Mouse (Mus musculus): ENCODE data around the gene Ap1s2. TPM values are rescaled to one million over a fixed set of nuclear protein-coding genes. Genes with fewer than 3 reads are reported as not detected.

Ap1s2 gene
- total and polyA plus RNA-seq, 3 experiments, result 9.3 to 10.1 TPM; not detected in 1

DNA sequence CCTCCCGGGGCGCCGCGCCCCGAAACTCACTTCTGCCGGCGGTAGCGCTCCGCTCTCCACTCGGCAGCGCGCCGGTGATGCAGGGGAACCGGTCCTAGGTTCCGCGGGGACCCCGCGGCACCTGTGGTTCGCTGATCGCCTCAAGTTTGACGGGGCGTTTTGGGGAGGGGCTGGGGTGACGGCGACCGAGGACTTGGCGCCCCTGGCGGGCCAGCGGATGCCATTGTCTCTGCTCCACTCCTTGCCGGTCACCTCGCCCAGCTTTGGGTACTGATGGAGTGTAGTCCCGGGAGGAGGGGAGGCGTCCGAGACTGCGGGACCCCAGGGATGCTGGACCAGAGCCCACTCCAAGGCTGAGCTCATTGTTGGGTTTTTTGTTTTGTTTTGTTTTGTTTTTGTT, 564 bp downstream of the Ap1s2 start:
- peaks cover 2% of the 10 kb centered on the region; the same call in 1 of the 2 replicates for H3K79me2 ChIP-seq (ENCODE audit: control insufficient read depth, insufficient read depth, low read length, poor library complexity)
- H3K9me3 ChIP-seq (replicated peaks; ENCODE audit: insufficient read depth, low read length), result no peaks in the 10 kb centered on the region
- no peaks in the 10 kb centered on the region for H3K27me3 ChIP-seq (ENCODE audit: control insufficient read depth in 1 of 2, insufficient read depth in 2 of 2, low read length in 2 of 2)
- no peak for TF ChIP-seq RCOR1 (IDR thresholded peaks at IDR 0.05; ENCODE audit: low read depth, low read length)
- no peak for TF ChIP-seq UBTF (IDR thresholded peaks at IDR 0.05; ENCODE audit: borderline replicate concordance, insufficient read depth, low read depth, low read length)
- TF ChIP-seq SIN3A (IDR thresholded peaks at IDR 0.05; ENCODE audit: low read length), result no peak
- TF ChIP-seq NELFE (IDR thresholded peaks at IDR 0.05; ENCODE audit: low read depth, low read length), result no peak
- 0 out of 2 replicates have a peak, but pooled peaks have one; percentile 25 for TF ChIP-seq MAZ (IDR thresholded peaks at IDR 0.05; ENCODE audit: low read depth, low read length)
- TF ChIP-seq CTCF (IDR thresholded peaks at IDR 0.05 in 2 of 3, conservative IDR thresholded peaks at IDR 0.05 in 1 of 3; ENCODE audit: control insufficient read depth in 1 of 3, insufficient read depth in 1 of 3, low read depth in 2 of 3, low read length in 3 of 3, poor library complexity in 1 of 3, severe bottlenecking in 1 of 3), result peak in 2 of 3 experiments; percentile 8 to 37; a peak in 2 of 6 replicates
- no peak for TF ChIP-seq POLR2AphosphoS2 (IDR thresholded peaks at IDR 0.05; ENCODE audit: low read length)
- peaks cover 0 to 11% of the 10 kb centered on the region in 2 experiments; a peak in 2 of 4 replicates for H3K36me3 ChIP-seq (ENCODE audit: control insufficient read depth in 1 of 2, insufficient read depth in 2 of 2, low read length in 2 of 2)
- no peak overlapping the region for H3K27ac ChIP-seq (ENCODE audit: control insufficient read depth, low read depth, low read length)
- peak overlapping the region; percentile 82 for H3K9ac ChIP-seq (ENCODE audit: control insufficient read depth, low read depth, low read length, poor library complexity, severe bottlenecking)
- DNase-seq (ENCODE audit: low read depth, low spot score), result peak; percentile 61
- H3K4me1 ChIP-seq (ENCODE audit: control insufficient read depth in 1 of 2, insufficient read depth in 2 of 2, low read length in 2 of 2), result no peaks in the 10 kb centered on the region; a peak in 2 of 4 replicates
- peak overlapping the region; percentile 84 for H3K4me3 ChIP-seq (ENCODE audit: control insufficient read depth in 1 of 2, insufficient read depth in 1 of 2, low read depth in 2 of 2, low read length in 2 of 2)

DNA sequence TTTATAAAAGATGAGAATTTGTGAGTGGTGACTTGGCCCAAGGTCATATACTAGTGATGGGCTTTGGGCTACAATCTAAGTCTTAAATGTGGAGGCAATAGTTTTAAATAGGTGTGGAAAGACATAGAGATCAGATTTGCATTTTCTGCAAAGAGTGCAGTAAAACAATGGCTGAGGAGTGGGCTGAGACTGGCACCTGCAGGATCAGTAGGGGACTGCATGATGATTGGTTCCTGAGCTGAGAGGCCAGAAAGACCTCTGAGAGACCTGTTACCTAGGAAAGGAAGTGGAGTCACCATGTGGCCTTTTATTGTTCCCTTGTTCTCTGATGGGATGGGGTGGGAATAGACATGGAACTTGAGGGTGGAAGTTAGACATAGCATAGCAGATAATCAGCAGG, 4.0 kb downstream of the Ap1s2 start:
- Histone ChIP-seq H3K4me3 (ENCODE audit: control insufficient read depth in 1 of 2, insufficient read depth in 1 of 2, low read depth in 2 of 2, low read length in 2 of 2) (no peak overlapping the region), H3K27me3 (ENCODE audit: control insufficient read depth in 1 of 2, insufficient read depth in 2 of 2, low read length in 2 of 2) (no peaks in the 10 kb centered on the region), H3K4me1 (ENCODE audit: control insufficient read depth in 1 of 2, insufficient read depth in 2 of 2, low read length in 2 of 2) (no peaks in the 10 kb centered on the region; a peak in 1 of 4 replicates), H3K9ac (ENCODE audit: control insufficient read depth, low read depth, low read length, poor library complexity, severe bottlenecking) (no peak overlapping the region), H3K36me3 (ENCODE audit: control insufficient read depth in 1 of 2, insufficient read depth in 2 of 2, low read length in 2 of 2) (peaks cover 0 to 5% of the 10 kb centered on the region in 2 experiments; a peak in 3 of 4 replicates), H3K9me3 (replicated peaks; ENCODE audit: insufficient read depth, low read length) (no peaks in the 10 kb centered on the region), H3K27ac (ENCODE audit: control insufficient read depth, low read depth, low read length) (no peak overlapping the region), H3K79me2 (ENCODE audit: control insufficient read depth, insufficient read depth, low read length, poor library complexity) (peaks cover 2% of the 10 kb centered on the region; the same call in 1 of the 2 replicates)
- TF ChIP-seq MAZ (IDR thresholded peaks at IDR 0.05; ENCODE audit: low read depth, low read length) (no peak), UBTF (IDR thresholded peaks at IDR 0.05; ENCODE audit: borderline replicate concordance, insufficient read depth, low read depth, low read length) (no peak), HCFC1 (IDR thresholded peaks at IDR 0.05; ENCODE audit: low read depth, low read length) (no peak), ZNF384 (IDR thresholded peaks at IDR 0.05; ENCODE audit: low read depth, low read length) (no peak), GATA1 (IDR thresholded peaks at IDR 0.05; ENCODE audit: low read depth, low read length) (no peak), TAL1 (IDR thresholded peaks at IDR 0.05; ENCODE audit: low read length) (no peak), GABPA (IDR thresholded peaks at IDR 0.05; ENCODE audit: low read depth, low read length) (no peak), NELFE (IDR thresholded peaks at IDR 0.05; ENCODE audit: low read depth, low read length) (no peak), ZKSCAN1 (IDR thresholded peaks at IDR 0.05; ENCODE audit: low read depth, low read length) (no peak), CTCF (IDR thresholded peaks at IDR 0.05 in 2 of 3, conservative IDR thresholded peaks at IDR 0.05 in 1 of 3; ENCODE audit: control insufficient read depth in 1 of 3, insufficient read depth in 1 of 3, low read depth in 2 of 3, low read length in 3 of 3, poor library complexity in 1 of 3, severe bottlenecking in 1 of 3) (peak; percentile 42 to 58 (median 53)), ZC3H11A (IDR thresholded peaks at IDR 0.05; ENCODE audit: low read depth, low read length) (no peak), SMC3 (IDR thresholded peaks at IDR 0.05; ENCODE audit: low read depth, low read length) (peak; percentile 57), E2F4 (IDR thresholded peaks at IDR 0.05; ENCODE audit: borderline replicate concordance, low read depth, low read length) (no peak), BHLHE40 (IDR thresholded peaks at IDR 0.05; ENCODE audit: borderline replicate concordance, low read depth, low read length) (no peak), RAD21 (IDR thresholded peaks at IDR 0.05; ENCODE audit: low read depth, low read length) (peak; percentile 74)
- peak; percentile 42 for DNase-seq (ENCODE audit: low read depth, low spot score)

Data from MEL (cell line).